Mouse (Mus musculus) left cerebral cortex, postnatal 25 days (tissue): Measurements from ENCODE around the gene Tax1bp3. TPM values are rescaled to one million over a fixed set of nuclear protein-coding genes. Genes with fewer than 3 reads are reported as not detected.

ENCODE experiments used
- DNase-seq, 2 experiments: peaks; one replicate each; pipeline ENCODE4 v3.0.0; 2022; ENCODE audit warnings: low spot score in 2 of 2, mixed read lengths in 1 of 2
- intact Hi-C: fragments of 180-260 bp; cut with DNase I; formaldehyde crosslinking; loops from one replicate; pipeline ENCODE4 v1.15.1; 2025
- total RNA-seq, 2 experiments: library from RNA; stranded (reverse); gene quantifications; 2 replicates each; pipeline ENCODE4 v1.2.3; 2021

The Tax1bp3 gene
- total RNA-seq, 2 experiments from 2014 or later: 10.2 to 11.3 TPM

GRCm38 (mm10) chr11:73169231-73169630 lies 7.7 kb upstream of the Tax1bp3 start:
- intact Hi-C loops: no loop called here
- DNase-seq: peak; percentile 49 to 62

- intact Hi-C loops: no loop called here
- DNase-seq: no peak
These were observed 4.7 kb upstream of the Tax1bp3 start for GRCm38 (mm10) chr11:73172186-73172585.

DNA sequence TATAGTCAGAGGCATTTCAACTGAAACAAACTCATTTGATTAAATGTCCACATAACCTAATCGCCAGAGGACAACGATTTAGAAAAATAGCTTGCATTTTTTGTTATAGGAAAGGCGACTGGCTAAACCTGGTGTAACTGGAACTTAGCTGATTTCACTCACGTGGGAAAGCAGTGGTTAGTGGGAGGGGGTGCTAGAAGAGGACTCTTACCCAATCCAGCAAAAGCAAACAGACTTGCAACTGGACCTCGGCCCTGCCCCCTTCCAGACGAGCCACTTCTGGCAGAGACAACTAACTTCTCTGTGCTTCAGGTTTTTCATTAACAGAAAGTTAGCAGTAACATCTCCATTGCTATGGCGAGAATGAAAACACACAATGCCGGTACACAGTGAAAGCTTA lies 1.3 kb upstream of the Tax1bp3 start:
- intact Hi-C loops: loop anchor here (2.0 kb wide), 1 partner anchor 23 kb away; the partner anchor contains the start of genes Ctns and Shpk
- DNase-seq: no peak

DNA sequence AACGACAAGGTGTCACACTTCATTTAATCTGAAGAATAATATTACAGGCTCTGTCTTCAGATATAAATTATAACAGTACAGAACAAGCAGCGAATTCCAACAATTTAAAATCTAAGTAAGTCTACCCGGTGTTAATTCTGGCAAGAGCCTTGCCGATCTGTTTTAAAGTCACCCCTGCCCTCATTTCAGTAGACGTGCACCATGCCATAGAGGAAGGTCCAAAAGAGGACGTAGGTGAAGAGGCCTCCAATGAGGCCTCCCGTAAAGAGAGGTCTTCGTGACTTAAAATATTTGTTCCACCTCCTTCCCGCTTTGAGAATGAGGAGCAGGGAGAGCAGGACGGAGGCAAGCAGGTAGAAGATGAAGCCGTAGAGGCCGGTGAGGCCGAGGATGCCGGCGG lies 697 bp upstream of the Tax1bp3 start:
- intact Hi-C loops: loop anchor here (2.0 kb wide), 1 partner anchor 23 kb away; the partner anchor contains the start of genes Ctns and Shpk
- no peak for DNase-seq

DNA sequence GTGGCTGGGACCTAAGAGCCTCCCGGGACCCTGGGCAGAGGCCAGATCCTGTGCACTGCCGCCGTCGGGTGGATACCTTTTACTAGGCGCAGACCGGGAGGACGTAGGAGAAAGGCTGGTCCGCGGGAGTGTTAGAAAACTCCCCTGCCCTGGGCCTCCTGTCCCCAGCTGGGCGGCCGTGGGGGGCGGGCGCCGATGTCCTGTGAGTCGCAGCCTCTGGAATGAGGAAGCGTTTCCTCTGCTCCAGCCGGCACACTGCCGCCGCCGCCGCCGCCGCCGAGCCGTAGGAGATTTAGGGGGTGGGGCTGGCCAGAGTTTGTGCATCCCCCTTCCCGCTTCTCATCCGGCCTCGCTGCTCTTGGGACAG lies 609 bp downstream of the Tax1bp3 start:
- intact Hi-C loops: loop anchor here (2.0 kb wide), 1 partner anchor 21 kb away; the partner anchor contains the start of genes Ctns and Shpk

DNA sequence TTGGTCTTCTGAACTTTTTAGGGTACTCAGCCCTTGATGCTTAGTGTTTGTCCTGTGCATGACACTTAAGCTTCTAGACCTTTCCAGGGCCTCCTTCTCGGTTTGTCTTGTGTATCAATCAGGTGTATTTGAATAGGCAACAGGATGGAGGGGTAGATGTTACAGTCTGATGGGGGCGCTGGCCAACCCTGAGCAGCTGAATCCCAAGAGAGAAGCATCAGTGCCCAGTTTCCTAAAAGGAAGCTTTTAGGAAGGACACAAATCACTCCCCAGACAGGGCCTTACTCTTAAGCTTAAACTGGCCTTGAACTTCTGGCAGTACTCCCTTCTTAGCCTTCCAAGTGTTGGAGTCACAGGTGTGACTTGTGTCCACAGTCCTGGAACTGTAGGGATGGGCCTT lies 1.0 kb downstream of the Tax1bp3 start:
- no peak for DNase-seq
- intact Hi-C loops: loop anchor here (2.0 kb wide), 1 partner anchor 21 kb away; the partner anchor contains the start of genes Ctns and Shpk

More for the DNA sequence above, 609 bp downstream of the Tax1bp3 start:
- peak; percentile 23 to 44 for DNase-seq

- DNase-seq: no peak
- intact Hi-C loops: no loop called here
These were observed 9.2 kb downstream of the Tax1bp3 start for GRCm38 (mm10) chr11:73185872-73186615.

GRCm38 (mm10) chr11:73187231-73187630 lies 10.3 kb downstream of the Tax1bp3 start:
- no peak for DNase-seq
- intact Hi-C loops: no loop called here

DNA sequence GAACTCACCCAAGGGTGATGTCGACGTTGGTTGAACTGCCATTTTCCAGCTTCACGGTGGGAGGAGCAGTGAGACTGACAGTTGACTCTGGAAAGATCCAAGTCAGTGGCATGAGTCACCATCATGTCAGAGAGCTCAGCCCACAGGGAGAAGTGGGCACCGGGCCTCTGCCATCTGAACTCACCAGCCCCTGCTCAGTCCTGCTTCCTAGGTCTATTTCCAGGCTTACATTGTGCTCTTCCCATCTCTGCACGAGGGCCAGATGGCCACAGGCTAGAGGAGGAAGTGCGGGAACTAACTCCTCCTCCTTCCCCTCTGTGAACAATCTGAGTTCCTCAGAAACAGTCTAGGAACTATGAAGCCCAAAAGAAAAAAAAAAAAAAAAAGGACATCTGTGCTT lies 16.2 kb downstream of the Tax1bp3 start:
- intact Hi-C loops: no loop called here
- DNase-seq: peak in 1 of 2 experiments; percentile 24

- no peak for DNase-seq
- intact Hi-C loops: no loop called here
These were observed 17.6 kb downstream of the Tax1bp3 start for GRCm38 (mm10) chr11:73194444-73194843.

- DNase-seq: no peak
- intact Hi-C loops: loop anchor here (2.0 kb wide), 2 partner anchors 21 to 83 kb away; partner anchors contain the start of genes Emc6 and Tax1bp3
These were observed 21.3 kb downstream of the Tax1bp3 start for GRCm38 (mm10) chr11:73198190-73198589.

- peak; percentile 90 to 94 for DNase-seq
- intact Hi-C loops: loop anchor here (2.0 kb wide), 2 partner anchors 22 to 82 kb away; partner anchors contain the start of genes Emc6 and Tax1bp3
These were observed 21.8 kb downstream of the Tax1bp3 start, which contains the start of gene Ctns for GRCm38 (mm10) chr11:73198603-73199229. TSS of gene Ctns (minus strand) at chr11:73199042.

DNA sequence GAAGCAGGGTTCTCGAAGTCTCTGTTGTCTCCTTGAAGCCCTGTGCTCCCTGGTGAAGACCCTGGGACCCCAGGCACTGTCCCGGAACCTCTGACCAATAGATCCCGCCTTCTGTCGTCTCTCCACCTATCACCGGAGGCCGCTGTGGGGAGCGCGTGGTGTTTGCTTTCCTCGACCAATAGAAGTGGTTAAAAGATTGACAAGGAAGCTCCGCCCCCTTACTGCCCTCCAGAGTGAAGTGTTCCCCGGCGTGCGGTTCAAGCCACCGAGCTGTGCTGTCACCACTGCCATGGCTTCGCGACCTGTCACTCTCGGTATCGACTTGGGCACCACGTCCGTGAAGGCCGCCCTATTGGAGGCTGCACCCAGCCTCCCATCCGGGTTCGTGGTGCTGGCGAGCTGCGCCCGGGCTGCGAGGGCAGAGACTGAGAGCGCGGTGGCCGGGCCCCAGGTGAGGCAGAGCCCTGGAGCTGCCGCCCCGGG lies 22.4 kb downstream of the Tax1bp3 start, which contains the start of gene Shpk:
Gene Shpk (plus strand): TSS at position 231 of the 483 bp plus-strand sequence.
- intact Hi-C loops: loop anchor here (2.0 kb wide), 2 partner anchors 22 to 82 kb away; partner anchors contain the start of genes Emc6 and Tax1bp3
- DNase-seq: peak; percentile 97 to 98

DNA sequence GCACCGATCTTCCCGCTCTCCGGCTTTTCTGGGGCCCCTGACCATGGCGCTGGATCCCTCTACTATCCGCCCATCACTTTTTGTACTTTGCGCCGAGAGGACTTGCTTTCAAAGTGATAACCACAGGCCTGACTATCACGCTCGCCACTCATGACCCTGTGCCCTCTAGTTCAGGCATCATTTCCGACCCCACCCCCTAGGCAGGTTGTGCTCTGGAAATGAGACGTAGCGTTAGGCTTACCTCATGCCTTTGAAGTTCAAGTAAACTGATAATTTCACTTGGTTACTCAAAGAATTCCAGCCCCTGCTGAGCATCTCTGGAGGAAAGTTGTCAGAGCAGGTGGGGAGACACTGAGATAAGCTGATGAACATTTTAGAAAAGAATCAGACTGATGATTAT lies 23.0 kb downstream of the Tax1bp3 start:
- intact Hi-C loops: loop anchor here (2.0 kb wide), 2 partner anchors 23 to 81 kb away; partner anchors contain the start of genes Emc6 and Tax1bp3
- DNase-seq: no peak

- DNase-seq: no peak
- intact Hi-C loops: no loop called here
These were observed 24.1 kb downstream of the Tax1bp3 start for GRCm38 (mm10) chr11:73201021-73201420.

DNA sequence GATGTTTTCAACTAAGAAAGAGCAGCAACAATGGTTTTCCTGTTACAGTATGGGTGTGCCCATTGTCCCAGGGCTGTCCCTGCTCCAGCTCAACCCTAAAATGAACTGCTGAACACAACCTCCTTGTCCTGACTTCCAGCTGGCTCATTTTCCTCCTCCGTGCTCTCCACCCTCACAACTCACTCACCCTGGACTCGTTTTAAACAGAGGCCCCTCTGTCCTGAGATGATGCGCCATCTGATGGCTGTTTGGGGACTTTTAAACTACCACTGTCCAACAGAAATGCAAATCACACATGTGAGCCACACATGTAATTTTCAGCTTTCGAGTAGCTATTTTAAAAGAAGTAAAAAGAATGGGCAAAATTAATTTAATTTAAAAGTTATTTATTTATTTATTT lies 24.7 kb downstream of the Tax1bp3 start:
- intact Hi-C loops: no loop called here

DNA sequence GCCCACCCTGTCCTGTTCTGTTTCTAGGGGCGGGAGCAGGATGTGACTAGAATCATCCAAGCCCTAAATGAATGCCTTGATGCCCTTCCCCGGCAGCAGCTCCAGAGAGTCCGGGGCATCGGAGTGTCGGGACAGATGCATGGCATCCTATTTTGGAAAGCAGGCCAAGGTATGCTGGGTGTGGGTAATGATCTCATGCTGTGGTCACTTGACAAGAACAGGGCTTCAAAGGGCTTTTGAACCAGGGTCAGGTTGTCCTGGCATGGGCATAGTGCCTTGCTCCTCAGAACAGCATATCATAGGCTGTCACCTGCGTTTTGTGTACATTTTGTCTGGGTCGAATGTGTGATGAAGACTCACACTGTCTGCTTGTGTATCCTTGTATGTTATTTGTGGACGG lies 27.0 kb downstream of the Tax1bp3 start:
- intact Hi-C loops: no loop called here
- DNase-seq: no peak

More for the DNA sequence above, 24.7 kb downstream of the Tax1bp3 start:
- DNase-seq: peak in 1 of 2 experiments; percentile 17

- DNase-seq: no peak
- intact Hi-C loops: no loop called here
These were observed 28.3 kb downstream of the Tax1bp3 start for GRCm38 (mm10) chr11:73205194-73205593.

- intact Hi-C loops: no loop called here
- DNase-seq: no peak
These were observed 30.7 kb downstream of the Tax1bp3 start for GRCm38 (mm10) chr11:73207621-73208020.

DNA sequence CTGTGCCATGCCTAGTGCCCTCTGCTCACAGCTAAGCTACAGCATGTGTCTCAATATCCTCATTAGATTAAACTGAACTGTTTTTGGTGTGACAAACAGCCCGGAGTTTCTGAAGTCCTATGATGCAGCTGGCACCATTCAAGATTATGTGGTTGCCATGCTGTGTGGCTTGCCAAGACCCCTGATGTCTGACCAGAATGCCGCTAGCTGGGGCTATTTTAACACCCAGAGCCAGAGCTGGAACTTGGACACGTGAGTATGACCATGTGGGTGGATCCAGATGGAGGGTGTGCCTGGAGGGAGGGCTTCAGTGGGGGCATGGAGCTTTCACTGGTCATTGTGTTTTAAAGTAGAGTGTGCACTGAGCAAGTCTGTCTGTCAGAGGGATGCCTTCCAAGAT lies 37.1 kb downstream of the Tax1bp3 start:
- intact Hi-C loops: no loop called here
- DNase-seq: no peak
